ENCODE assay signal across 9 mouse cellular contexts in the genomic region with DNA sequence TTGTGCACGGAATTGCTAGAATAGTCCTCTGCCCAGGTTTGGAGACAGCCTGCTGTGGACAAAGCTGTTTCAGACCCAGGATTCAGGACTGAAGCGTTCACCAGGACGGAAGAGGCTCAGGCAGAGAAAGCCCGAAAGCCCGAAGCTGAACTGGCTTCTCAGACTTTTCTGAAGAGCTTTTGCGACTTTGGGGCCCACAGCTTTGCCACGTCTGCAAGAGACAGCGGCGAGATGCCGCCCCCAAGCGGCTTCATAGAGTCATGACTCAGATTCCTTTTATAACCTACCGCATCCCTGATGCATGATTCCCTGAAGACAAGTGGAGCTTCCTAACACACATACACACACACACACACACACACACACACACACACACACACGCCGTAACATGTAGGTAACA. TPM values are rescaled to one million over a fixed set of nuclear protein-coding genes. Genes with fewer than 3 reads are reported as not detected.
DNase-seq lines count a peak whose midpoint lies in the region; ATAC-seq and TF ChIP-seq lines count a peak whose summit lies in the region.
"Had no signal": no experiment of that assay in that cellular context is flagged by ENCODE, and none has a peak within 500 bp of the region (broad histone marks: within the 10 kb centered on the region; RNA-seq: fewer than 3 reads in every experiment).

No protein-coding gene starts in this region.

- no peaks in the 10 kb centered on the region for H3K4me1 ChIP-seq in intestine, postnatal 0 days (replicated peaks; ENCODE audit: control insufficient read depth, insufficient read depth, low read length)
- 0 out of 2 replicates have a peak, but pooled peaks cover 3% of the 10 kb centered on the region for H3K4me1 ChIP-seq in limb, embryonic 10.5 days
- H3K4me1 ChIP-seq in testis, adult 2 months (ENCODE audit: control insufficient read depth, insufficient read depth, low read length), result peaks cover 4% of the 10 kb centered on the region
- H3K4me1 ChIP-seq: stomach, embryonic 15.5 days had no signal

- no peak for TF ChIP-seq POLR2A in testis, adult 2 months (IDR thresholded peaks at IDR 0.05; ENCODE audit: control insufficient read depth, low read depth, low read length)

- no peak overlapping the region for H3K4me2 ChIP-seq in intestine, postnatal 0 days (replicated peaks; ENCODE audit: low read depth)
- H3K4me2 ChIP-seq: stomach, embryonic 15.5 days had no signal

- TF ChIP-seq CTCF in intestine, postnatal 0 days (IDR thresholded peaks at IDR 0.05; ENCODE audit: low read depth), result peak; percentile 86
- peak; percentile 45; the same call in 1 of the 2 replicates for TF ChIP-seq CTCF in testis, adult 2 months (IDR thresholded peaks at IDR 0.05; ENCODE audit: control insufficient read depth, insufficient read depth, insufficient replicate concordance, low read depth, low read length)

- no peak overlapping the region for H3K27ac ChIP-seq in intestine, postnatal 0 days (ENCODE audit: low read depth, low read length)
- no peak overlapping the region for H3K27ac ChIP-seq in limb, embryonic 10.5 days
- no peak overlapping the region for H3K27ac ChIP-seq in testis, adult 2 months (ENCODE audit: control insufficient read depth, insufficient read depth, low read depth, low read length)
- H3K27ac ChIP-seq: stomach, embryonic 15.5 days had no signal

- H3K27me3 ChIP-seq in intestine, postnatal 0 days (replicated peaks; ENCODE audit: control insufficient read depth, insufficient read depth, low read length), result no peaks in the 10 kb centered on the region
- peaks cover 8% of the 10 kb centered on the region for H3K27me3 ChIP-seq in limb, embryonic 10.5 days (ENCODE audit: low read depth, poor library complexity, severe bottlenecking)
- no peaks in the 10 kb centered on the region for H3K27me3 ChIP-seq in testis, adult 2 months (ENCODE audit: control insufficient read depth, insufficient read depth, low read length)
- H3K27me3 ChIP-seq: stomach, embryonic 15.5 days had no signal

- H3K36me3 ChIP-seq in intestine, postnatal 0 days (ENCODE audit: control insufficient read depth, insufficient read depth), result no peaks in the 10 kb centered on the region
- no peaks in the 10 kb centered on the region for H3K36me3 ChIP-seq in limb, embryonic 10.5 days
- no peaks in the 10 kb centered on the region for H3K36me3 ChIP-seq in testis, adult 2 months (ENCODE audit: control insufficient read depth, insufficient read depth, low read length)
- H3K36me3 ChIP-seq: stomach, embryonic 15.5 days had no signal

- WGBS in intestine, postnatal 0 days, result 15% methylated on average over 14 of the region's 14 CpGs
- 25% methylated on average over 14 of the region's 14 CpGs for WGBS in limb, embryonic 10.5 days

- H3K9me3 ChIP-seq in intestine, postnatal 0 days (ENCODE audit: control insufficient read depth), result no peaks in the 10 kb centered on the region
- no peaks in the 10 kb centered on the region for H3K9me3 ChIP-seq in limb, embryonic 10.5 days (replicated peaks)
- H3K9me3 ChIP-seq: stomach, embryonic 15.5 days had no signal

- ATAC-seq in intestine, postnatal 0 days, result no peak
- ATAC-seq in monocyte, adult 5-6 weeks (replicated peaks; ENCODE audit: insufficient number of reproducible peaks, low FRiP score, low TSS enrichment, poor library complexity, severe bottlenecking), result peak; percentile 48; the same call in 1 of the 2 replicates

- no peak overlapping the region for H3K9ac ChIP-seq in intestine, postnatal 0 days (ENCODE audit: low read depth, low read length)
- H3K9ac ChIP-seq: stomach, embryonic 15.5 days had no signal

- H3K4me3 ChIP-seq in intestine, postnatal 0 days (ENCODE audit: low read depth, low read length), result no peak overlapping the region
- no peak overlapping the region for H3K4me3 ChIP-seq in limb, embryonic 10.5 days
- H3K4me3 ChIP-seq in testis, adult 2 months (ENCODE audit: control insufficient read depth, low read depth, low read length), result no peak overlapping the region
- H3K4me3 ChIP-seq: stomach, embryonic 15.5 days had no signal

- DNase-seq in 3134 (ENCODE audit: extremely low read depth, insufficient read length, low spot score), result peak; percentile 66
- peak; percentile 33 for DNase-seq in T-cell, adult 2 months (ENCODE audit: low spot score)
- peak; percentile 60 to 66 for DNase-seq in cerebellum, postnatal 36 days
- peak; percentile 22 to 24 for DNase-seq in gastrocnemius, adult 8-10 months (ENCODE audit: low spot score in 2 of 2)
- DNase-seq in limb, embryonic 10.5 days (ENCODE audit: low spot score), result peak; percentile 77

RNA-seq across cellular contexts. Expression of gene 1810062G17Rik, which starts 21.0 kb away (rescaled TPM):
- total RNA-seq in gastrocnemius, adult 8-10 months (2022), result not detected
- polyA plus RNA-seq in intestine, postnatal 0 days (2015; fragmentation: Nextera tagmentation; extraction: Ambion mirVana), result 2.8 and 3.3 TPM in 2 replicates
- 0.55 and 0.84 TPM in 2 replicates for polyA plus RNA-seq in limb, embryonic 10.5 days (2016; fragmentation: Nextera tagmentation; extraction: Ambion mirVana)
- not detected in 3 replicates for total RNA-seq in monocyte, adult 5-6 weeks (2017)
- 0.40 and 0.78 TPM in 2 replicates for polyA plus RNA-seq in testis, adult 2 months (2012; rRNA removed)

RNA-seq across cellular contexts. Expression of gene Anxa5, which starts 21.1 kb away (rescaled TPM):
- total RNA-seq in gastrocnemius, adult 8-10 months (2022), result 10 to 100 TPM; 14.4 to 39.8 (median 28.6) TPM
- 177 and 184 TPM in 2 replicates for polyA plus RNA-seq in intestine, postnatal 0 days (2015; fragmentation: Nextera tagmentation; extraction: Ambion mirVana)
- 99.2 and 115 TPM in 2 replicates for polyA plus RNA-seq in limb, embryonic 10.5 days (2016; fragmentation: Nextera tagmentation; extraction: Ambion mirVana)
- 119 to 215 TPM (median 164 TPM) in 3 replicates for total RNA-seq in monocyte, adult 5-6 weeks (2017)
- polyA plus RNA-seq in testis, adult 2 months (2012; rRNA removed), result 20.1 and 35.3 TPM in 2 replicates

RNA-seq across cellular contexts. Expression of gene Gm11549, which starts 24.9 kb away (rescaled TPM):
- not detected for total RNA-seq in gastrocnemius, adult 8-10 months (2022)
- polyA plus RNA-seq in intestine, postnatal 0 days (2015; fragmentation: Nextera tagmentation; extraction: Ambion mirVana), result 1.1 and 1.2 TPM in 2 replicates
- polyA plus RNA-seq in limb, embryonic 10.5 days (2016; fragmentation: Nextera tagmentation; extraction: Ambion mirVana), result not detected in 2 replicates
- not detected in 3 replicates for total RNA-seq in monocyte, adult 5-6 weeks (2017)
- 0.08 and 0.19 TPM in 2 replicates for polyA plus RNA-seq in testis, adult 2 months (2012; rRNA removed)

RNA-seq across cellular contexts. Expression of gene Exosc9, which starts 55.7 kb away (rescaled TPM):
- 10 to 100 TPM; 15.0 to 16.7 (median 15.4) TPM for total RNA-seq in gastrocnemius, adult 8-10 months (2022)
- polyA plus RNA-seq in intestine, postnatal 0 days (2015; fragmentation: Nextera tagmentation; extraction: Ambion mirVana), result 41.0 and 43.6 TPM in 2 replicates
- polyA plus RNA-seq in limb, embryonic 10.5 days (2016; fragmentation: Nextera tagmentation; extraction: Ambion mirVana), result 93.1 and 98.5 TPM in 2 replicates
- total RNA-seq in monocyte, adult 5-6 weeks (2017), result 64.1 to 69.4 TPM (median 65.2 TPM) in 3 replicates
- polyA plus RNA-seq in testis, adult 2 months (2012; rRNA removed), result 12.0 and 21.9 TPM in 2 replicates

Comparison
In these comparisons a context has a peak if more than half of its experiments do, and no peak if none do; other contexts are left out.
1. DNase-seq: peak in every context shown above with its lines; median percentile 77 in limb, embryonic 10.5 days; 66 in 3134; 63 in cerebellum, postnatal 36 days; 33 in T-cell, adult 2 months; 23 in gastrocnemius, adult 8-10 months.